In genomic region chrX:73869334-73869733, GRCm38 (mm10) we compare ENCODE assay signal across 8 mouse cellular contexts. TPM values are rescaled to one million over a fixed set of nuclear protein-coding genes. Genes with fewer than 3 reads are reported as not detected.
DNase-seq lines count a peak whose midpoint lies in the region; ATAC-seq lines count a peak whose summit lies in the region.
"Had no signal": no experiment of that assay in that cellular context is flagged by ENCODE, and none has a peak within 500 bp of the region (broad histone marks: within the 10 kb centered on the region; RNA-seq: fewer than 3 reads in every experiment).

No protein-coding gene starts in this region.

- peak; percentile 63 for ATAC-seq in megakaryocyte-erythroid progenitor cell, adult 5-6 weeks (replicated peaks; ENCODE audit: low FRiP score, low TSS enrichment, poor library complexity, severe bottlenecking)

- peak; percentile 64 for DNase-seq in kidney, postnatal 10 days
- DNase-seq in kidney, adult 11 months: no peak
- peak; percentile 9 for DNase-seq in ES-CJ7 (ENCODE audit: low read depth, low spot score)
- peak; percentile 32 for DNase-seq in c-Kit-positive CD71-negative TER-119-negative erythroid progenitor cells, embryonic 14.5 days (ENCODE audit: low read depth)
- no peak for DNase-seq in right cerebral cortex, postnatal 4 days
- no peak for DNase-seq in layer of hippocampus, postnatal 14 days (ENCODE audit: low spot score in 2 of 2)
- DNase-seq: heart, adult 2 months had no signal

RNA-seq across cellular contexts. Expression of gene Avpr2, which starts 22.6 kb away (rescaled TPM):
- not detected in 2 replicates for total RNA-seq in megakaryocyte-erythroid progenitor cell, adult 5-6 weeks (2014; fragmentation: Nextera tagmentation)
- not detected in 2 replicates for total RNA-seq in megakaryocyte-erythroid progenitor cell, adult 5-6 weeks (2017)
- total RNA-seq in layer of hippocampus, postnatal 14 days (2021): not detected
- total RNA-seq: heart, adult 2 months had no signal

RNA-seq across cellular contexts. Expression of gene L1cam, which starts 26.6 kb away (rescaled TPM):
- total RNA-seq in megakaryocyte-erythroid progenitor cell, adult 5-6 weeks (2014; fragmentation: Nextera tagmentation): not detected in 2 replicates
- total RNA-seq in megakaryocyte-erythroid progenitor cell, adult 5-6 weeks (2017): 0.15 and 2.0 TPM in 2 replicates
- 100 to 1,000 TPM; 213 to 217 TPM for total RNA-seq in layer of hippocampus, postnatal 14 days (2021)

RNA-seq across cellular contexts. Expression of gene Pdzd4, which starts 44.6 kb away (rescaled TPM):
- total RNA-seq in megakaryocyte-erythroid progenitor cell, adult 5-6 weeks (2014; fragmentation: Nextera tagmentation): 0.31 TPM in 1 of 2 replicates, not detected in the other
- 0.30 TPM in 1 of 2 replicates, not detected in the other for total RNA-seq in megakaryocyte-erythroid progenitor cell, adult 5-6 weeks (2017)
- total RNA-seq in layer of hippocampus, postnatal 14 days (2021): 100 to 1,000 TPM in 1 of 2 experiments, 10 to 100 TPM in 1; 94.8 to 104 TPM

RNA-seq across cellular contexts. Expression of gene Arhgap4, which starts 52.3 kb away (rescaled TPM):
- 27.6 and 32.5 TPM in 2 replicates for total RNA-seq in megakaryocyte-erythroid progenitor cell, adult 5-6 weeks (2014; fragmentation: Nextera tagmentation)
- total RNA-seq in megakaryocyte-erythroid progenitor cell, adult 5-6 weeks (2017): 13.7 and 20.1 TPM in 2 replicates
- total RNA-seq in layer of hippocampus, postnatal 14 days (2021): 1 to 10 TPM; 4.1 to 5.0 TPM

RNA-seq across cellular contexts. Expression of gene Naa10, which starts 52.4 kb away (rescaled TPM):
- total RNA-seq in megakaryocyte-erythroid progenitor cell, adult 5-6 weeks (2014; fragmentation: Nextera tagmentation): 224 and 245 TPM in 2 replicates
- 150 TPM in 2 replicates for total RNA-seq in megakaryocyte-erythroid progenitor cell, adult 5-6 weeks (2017)
- total RNA-seq in layer of hippocampus, postnatal 14 days (2021): 10 to 100 TPM; 62.8 to 70.1 TPM

Comparison
In these comparisons a context has a peak if more than half of its experiments do, and no peak if none do; other contexts are left out.
1. DNase-seq: peak in kidney, postnatal 10 days (single experiment), ES-CJ7 (single experiment) and c-Kit-positive CD71-negative TER-119-negative erythroid progenitor cells, embryonic 14.5 days (single experiment); none in kidney, adult 11 months (single experiment), right cerebral cortex, postnatal 4 days (single experiment) and layer of hippocampus, postnatal 14 days (0 of 2).
2. RNA of gene L1cam, which starts 26.6 kb away (total RNA-seq): 213 to 217 TPM in layer of hippocampus, postnatal 14 days; 0.15 to 2.0 TPM in megakaryocyte-erythroid progenitor cell, adult 5-6 weeks; every median in the first group is over 10 times any median in the second.
3. RNA of gene Pdzd4, which starts 44.6 kb away (total RNA-seq): 94.8 to 104 TPM in layer of hippocampus, postnatal 14 days; 0.30 to 0.31 TPM in megakaryocyte-erythroid progenitor cell, adult 5-6 weeks; every median in the first group is over 10 times any median in the second.